Mouse (Mus musculus): ENCODE data around the gene Gpsm3.

- TF ChIP-seq POLR2A (IDR thresholded peaks at IDR 0.05; ENCODE audit: extremely low read depth, insufficient read depth, low read length): no peak
- no peak for TF ChIP-seq CTCF (IDR thresholded peaks at IDR 0.05; ENCODE audit: extremely low read depth, insufficient read depth, low read length)
These were observed 17.2 kb upstream of the Gpsm3 start for GRCm38 (mm10) chr17:34572361-34572760.

All from cortical plate, adult 2 months (tissue).